Mouse (Mus musculus) liver, embryonic 11.5 days (tissue): ENCODE measurements at regions not wholly inside any gene's neighbourhood (a gene's known extent, or its start where the extent isn't known, plus 50 kb on each side); places are given as distances from the start of the nearest gene placed in this dataset.

Experiments used
- ATAC-seq: fragments of 200-750 bp; cut with Nextera tagmentation; replicated peaks from 2 replicates; pipeline ENCODE4 v1.8.0; 2017; ENCODE audit warnings: moderate number of reproducible peaks, mild to moderate bottlenecking, moderate TSS enrichment, moderate library complexity; ENCODE audit not compliant: low FRiP score
- DNase-seq: peaks from one replicate; pipeline ENCODE4 v3.0.0-alpha.2; 2017; ENCODE audit warnings: low spot score
- H3K27ac ChIP-seq: fragments of 300-500 bp; sonication (generic); 2 replicates; pipeline ENCODE4 v1.5.1; 2014; ENCODE audit warnings: mild to moderate bottlenecking, low read depth, low read length, control low read depth
- H3K27me3 ChIP-seq: fragments of 300-500 bp; sonication (generic); replicated peaks from 2 replicates; pipeline ENCODE4 v1.6.1; 2014; ENCODE audit warnings: low read length, mixed read lengths; ENCODE audit not compliant: control insufficient read depth, insufficient read depth
- H3K36me3 ChIP-seq: fragments of 300-500 bp; sonication (generic); 2 replicates; pipeline ENCODE4 v1.6.1; 2014; ENCODE audit warnings: mild to moderate bottlenecking, low read length, moderate library complexity, mixed read lengths; ENCODE audit not compliant: control insufficient read depth, insufficient read depth
- H3K4me1 ChIP-seq: fragments of 300-500 bp; sonication (generic); replicated peaks from 2 replicates; pipeline ENCODE4 v1.6.1; 2014; ENCODE audit warnings: low read length, mixed read lengths; ENCODE audit not compliant: control insufficient read depth, insufficient read depth
- H3K4me2 ChIP-seq: fragments of 300-500 bp; sonication (generic); 2 replicates; pipeline ENCODE4 v1.6.1; 2014; ENCODE audit warnings: mild to moderate bottlenecking, control low read depth, moderate library complexity
- H3K4me3 ChIP-seq: fragments of 300-500 bp; sonication (generic); 2 replicates; pipeline ENCODE4 v1.5.1; 2014; ENCODE audit warnings: low read depth, low read length, control low read depth
- H3K9ac ChIP-seq: fragments of 300-500 bp; sonication (generic); 2 replicates; pipeline ENCODE4 v1.6.1; 2014; ENCODE audit warnings: low read depth, low read length, control low read depth
- H3K9me3 ChIP-seq: fragments of 300-500 bp; sonication (generic); 2 replicates; pipeline ENCODE4 v1.6.1; 2016; ENCODE audit warnings: low read length, inconsistent platforms, mixed read lengths; ENCODE audit not compliant: control insufficient read depth
- WGBS: fragments of 180-500 bp; shearing (Covaris S2); extraction: QIAGEN DNeasy Blood & Tissue Kit; methylation state at CpG from one replicate; pipeline ENCODE4 v1.1.7; 2014; 5-methylcytosine and 5-hydroxymethylcytosine counted together

DNA sequence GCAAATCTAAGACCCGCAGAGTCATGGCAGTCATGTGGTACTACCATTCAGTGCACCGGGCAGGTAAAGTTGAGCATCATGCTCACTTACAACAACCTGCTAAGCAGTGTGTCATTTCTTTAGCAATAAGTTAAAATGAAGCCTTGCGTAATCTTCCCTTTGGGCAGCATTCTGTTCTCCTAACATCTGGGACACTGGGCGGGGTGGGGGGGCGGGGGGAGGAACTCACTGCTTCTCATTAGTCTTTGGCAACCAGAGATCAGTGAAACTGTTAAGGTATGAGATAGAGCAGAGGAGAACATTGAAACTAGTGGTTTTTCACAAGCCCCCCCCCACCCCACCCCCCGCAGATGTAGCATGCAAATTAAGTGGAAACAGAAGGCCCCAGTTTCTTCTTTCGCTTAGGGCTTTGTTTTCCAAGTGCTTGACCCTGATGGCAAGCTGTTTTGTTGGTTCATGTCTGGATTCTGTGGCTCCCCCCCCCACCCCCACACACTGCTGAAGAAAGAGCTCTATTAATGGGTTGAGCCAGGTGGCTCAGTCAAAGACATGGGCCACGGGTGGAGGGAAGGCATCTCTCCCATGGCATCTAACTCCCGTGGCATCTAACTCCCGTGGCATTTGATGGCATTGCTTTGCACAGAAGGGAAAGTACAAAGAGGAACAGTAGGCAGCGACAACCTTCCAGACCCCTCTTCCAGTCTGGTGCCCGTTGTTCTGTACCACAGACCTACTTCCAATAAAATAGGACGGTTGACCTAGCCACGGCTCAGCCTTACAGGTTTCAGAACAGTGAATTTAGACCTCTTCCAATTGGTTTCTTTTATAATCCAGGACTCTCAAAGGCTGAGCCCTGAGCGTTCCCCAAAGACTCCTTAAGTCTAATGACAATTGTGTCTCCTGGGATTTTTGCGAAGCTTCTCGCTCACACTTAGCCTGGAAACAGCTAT, 97.2 kb upstream of the Cpm start:
- Histone ChIP-seq H3K36me3 (no peaks in the 10 kb centered on the region), H3K9ac (no peak overlapping the region), H3K4me2 (no peak overlapping the region), H3K4me1 (no peaks in the 10 kb centered on the region), H3K9me3 (no peaks in the 10 kb centered on the region), H3K27ac (no peak overlapping the region), H3K27me3 (no peaks in the 10 kb centered on the region), H3K4me3 (no peak overlapping the region)
- DNase-seq: no peak
- no peak for ATAC-seq
- 83% methylated on average over 17 of the region's 17 CpGs for WGBS

DNA sequence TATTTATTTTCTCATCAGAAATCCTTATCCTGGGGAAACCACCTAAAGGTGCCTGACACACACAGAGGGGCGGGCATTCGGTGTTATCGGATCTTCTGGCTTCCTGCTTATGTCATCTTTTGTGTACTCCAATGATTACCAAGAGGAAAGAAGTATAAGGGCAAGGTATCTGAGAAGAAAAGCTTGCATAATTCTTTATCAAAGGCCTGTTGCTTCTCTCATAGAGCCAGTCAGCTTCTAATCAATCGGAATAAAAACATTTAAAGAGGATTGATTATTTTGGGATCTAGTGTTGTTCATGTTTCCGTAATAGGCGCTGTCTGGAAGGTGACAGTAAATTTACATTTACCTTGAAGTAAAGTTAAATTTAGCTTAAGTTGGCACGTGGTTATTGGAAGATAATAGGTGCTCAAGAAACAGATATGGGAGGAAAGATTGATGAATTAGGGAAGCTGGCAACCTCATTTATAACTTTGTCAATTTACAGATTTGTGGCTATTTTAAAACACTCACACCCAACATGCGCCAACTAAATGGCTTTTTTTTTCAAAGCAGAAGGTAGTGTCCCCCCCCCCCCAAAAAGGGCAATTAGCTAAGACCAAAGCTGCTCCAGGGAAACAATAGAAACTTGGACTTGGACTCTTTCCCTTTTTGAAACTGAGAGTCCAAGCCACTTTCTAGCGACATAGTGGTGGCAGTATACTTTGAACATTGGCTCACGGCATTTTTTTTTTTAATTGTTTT, 98.3 kb upstream of the Cpm start:
- Histone ChIP-seq H3K4me1 (no peaks in the 10 kb centered on the region), H3K9me3 (no peaks in the 10 kb centered on the region), H3K27me3 (no peaks in the 10 kb centered on the region), H3K4me3 (no peak overlapping the region), H3K9ac (no peak overlapping the region), H3K27ac (no peak overlapping the region), H3K4me2 (no peak overlapping the region), H3K36me3 (no peaks in the 10 kb centered on the region)
- DNase-seq (no peak), ATAC-seq (no peak)
- WGBS: 73% methylated on average over 10 of the region's 10 CpGs

DNA sequence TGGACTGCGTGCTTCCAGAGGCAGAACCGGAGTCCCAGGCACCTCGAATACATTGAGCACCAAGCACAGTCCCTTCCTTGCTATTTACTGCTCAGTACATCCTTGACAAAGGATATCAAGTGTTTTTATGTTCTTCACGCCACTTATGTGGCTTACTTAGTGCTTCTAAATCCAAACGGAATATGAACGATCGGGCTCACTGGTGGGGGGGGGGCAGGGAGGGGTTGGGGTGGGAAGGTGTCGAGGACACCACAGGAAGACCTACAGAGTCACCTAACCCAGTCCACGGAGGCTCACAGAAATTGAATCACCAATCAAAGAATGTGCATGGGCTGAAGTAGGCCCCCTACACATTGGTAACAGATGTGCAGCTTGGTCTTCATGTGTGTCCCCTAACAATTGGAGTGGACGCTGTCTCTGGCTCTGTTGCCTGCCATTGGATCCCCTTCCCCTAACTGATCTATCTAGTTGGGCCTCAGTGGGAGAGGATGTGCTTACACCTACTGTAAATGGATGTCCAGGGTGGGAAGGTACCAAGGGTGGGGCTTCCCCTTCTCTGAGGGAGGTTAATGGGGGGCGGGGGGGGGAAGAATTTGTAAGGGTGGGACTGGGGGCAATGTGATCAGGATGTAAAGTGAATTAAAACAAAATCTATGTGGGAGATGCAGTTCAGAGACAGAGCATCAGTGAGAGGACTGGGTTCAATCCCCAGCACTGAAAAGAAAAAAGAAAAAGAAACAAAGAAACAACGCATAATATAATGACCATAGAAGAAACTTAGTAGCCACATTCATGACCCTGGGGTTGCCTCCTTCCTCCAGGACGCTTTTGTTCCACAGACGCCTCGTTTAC, 99.1 kb upstream of the Cpm start:
- H3K4me1 ChIP-seq: no peaks in the 10 kb centered on the region
- no peak for ATAC-seq
- no peaks in the 10 kb centered on the region for H3K36me3 ChIP-seq
- H3K4me3 ChIP-seq: no peak overlapping the region
- H3K27me3 ChIP-seq: no peaks in the 10 kb centered on the region
- H3K9me3 ChIP-seq: no peaks in the 10 kb centered on the region
- H3K27ac ChIP-seq: no peak overlapping the region
- no peak overlapping the region for H3K4me2 ChIP-seq
- no peak for DNase-seq
- H3K9ac ChIP-seq: no peak overlapping the region
- 68% methylated on average over 15 of the region's 15 CpGs for whole genome bisulfite sequencing

DNA sequence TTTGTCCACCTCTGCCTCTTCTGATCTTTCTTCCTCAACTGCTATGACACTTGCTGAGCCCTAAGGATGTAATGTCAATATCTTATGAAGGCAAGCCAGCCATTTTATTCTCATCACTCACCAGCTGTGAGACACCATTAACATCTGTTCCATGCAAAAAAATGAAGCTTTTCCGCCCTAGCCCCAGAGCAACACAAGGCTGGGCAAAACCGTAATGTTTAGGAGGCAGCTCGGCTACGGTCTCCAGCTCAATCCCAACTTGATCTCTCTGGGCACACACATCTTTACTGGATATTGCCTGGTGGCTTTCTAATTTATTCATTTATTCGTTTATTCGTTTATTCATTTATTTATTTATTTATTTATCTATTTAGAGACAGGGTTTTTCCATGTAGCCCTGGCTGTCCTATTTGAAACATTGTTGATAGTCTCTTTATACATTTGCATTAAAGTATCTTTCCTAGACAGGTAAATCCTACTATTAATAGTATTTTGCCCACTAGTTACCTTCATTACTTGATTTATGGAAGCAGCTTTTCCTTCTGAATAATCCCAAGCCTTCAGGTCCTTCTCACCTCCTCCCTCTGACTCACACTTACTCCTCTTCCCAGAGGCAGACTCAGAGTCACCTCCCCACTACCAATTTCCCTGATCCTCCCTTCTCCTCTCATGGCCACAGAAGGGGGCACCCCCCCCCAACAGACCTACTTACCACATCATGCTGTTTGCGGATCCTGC, 99.9 kb upstream of the Cpm start:
- DNase-seq: no peak
- no peak overlapping the region for H3K4me2 ChIP-seq

DNA sequence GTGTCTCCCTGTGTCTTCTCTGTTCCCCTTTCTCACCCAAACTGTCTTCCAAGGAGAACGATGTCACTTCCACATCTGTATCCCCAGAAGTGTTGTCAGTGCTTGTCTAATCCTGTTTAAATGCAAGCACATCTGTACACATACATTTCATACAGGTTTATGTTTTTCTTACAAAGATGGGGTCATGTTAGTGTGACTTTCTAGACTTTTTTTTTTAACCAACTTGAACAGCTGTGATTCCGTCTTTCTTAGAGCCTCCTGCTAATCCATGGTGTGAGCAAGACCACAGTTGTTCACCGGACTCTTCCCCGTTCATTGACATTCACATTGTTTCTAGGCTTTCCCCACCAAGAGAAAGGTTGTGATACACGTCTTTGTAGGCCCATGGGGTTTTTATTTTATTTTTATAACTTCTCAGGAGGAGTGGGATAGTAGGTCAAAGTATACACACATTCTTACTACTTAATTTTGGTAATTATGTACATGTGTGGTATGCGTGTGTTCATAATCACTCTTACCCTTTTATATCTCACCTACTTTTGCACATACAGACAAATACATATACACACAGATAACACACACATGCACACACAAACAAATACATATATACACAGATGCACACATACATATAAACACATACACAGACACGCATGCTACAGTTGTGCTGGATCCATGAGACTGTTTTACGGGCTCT, 100.6 kb upstream of the Cpm start:
- H3K9me3 ChIP-seq: no peaks in the 10 kb centered on the region
- DNase-seq (no peak), ATAC-seq (no peak)
- H3K36me3 ChIP-seq: no peaks in the 10 kb centered on the region
- H3K4me1 ChIP-seq: no peaks in the 10 kb centered on the region
- H3K9ac ChIP-seq: no peak overlapping the region
- no peaks in the 10 kb centered on the region for H3K27me3 ChIP-seq
- H3K4me2 ChIP-seq: no peak overlapping the region
- WGBS: 87% methylated on average over 8 of the region's 8 CpGs
- H3K27ac ChIP-seq: no peak overlapping the region
- H3K4me3 ChIP-seq: no peak overlapping the region

More for the DNA sequence above, 99.9 kb upstream of the Cpm start:
- no peaks in the 10 kb centered on the region for H3K9me3 ChIP-seq
- H3K4me3 ChIP-seq: no peak overlapping the region
- H3K27me3 ChIP-seq: no peaks in the 10 kb centered on the region
- no peaks in the 10 kb centered on the region for H3K4me1 ChIP-seq
- no peak for ATAC-seq
- WGBS: 81% methylated on average over 7 of the region's 7 CpGs
- no peak overlapping the region for H3K9ac ChIP-seq
- no peaks in the 10 kb centered on the region for H3K36me3 ChIP-seq
- H3K27ac ChIP-seq: no peak overlapping the region

DNA sequence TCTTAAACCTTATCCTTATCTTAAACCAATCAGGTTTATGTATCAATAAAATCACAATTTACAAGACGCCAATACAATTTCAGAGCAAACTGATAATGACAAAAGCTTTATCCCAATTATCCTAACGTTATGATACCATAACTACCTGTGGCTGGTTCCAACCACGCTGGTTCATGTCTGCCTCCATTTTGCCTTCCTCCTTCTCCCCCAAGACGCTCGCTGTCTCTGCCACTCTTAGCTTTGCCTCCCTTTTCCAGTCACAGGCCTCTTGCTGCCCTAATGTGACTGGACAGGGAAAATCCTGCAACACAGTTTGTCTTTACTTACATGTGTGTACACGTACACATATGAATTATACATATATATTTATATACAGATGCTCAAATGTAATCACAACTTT, 101.3 kb upstream of the Cpm start:
- ATAC-seq: no peak
- H3K27me3 ChIP-seq: no peaks in the 10 kb centered on the region

DNA sequence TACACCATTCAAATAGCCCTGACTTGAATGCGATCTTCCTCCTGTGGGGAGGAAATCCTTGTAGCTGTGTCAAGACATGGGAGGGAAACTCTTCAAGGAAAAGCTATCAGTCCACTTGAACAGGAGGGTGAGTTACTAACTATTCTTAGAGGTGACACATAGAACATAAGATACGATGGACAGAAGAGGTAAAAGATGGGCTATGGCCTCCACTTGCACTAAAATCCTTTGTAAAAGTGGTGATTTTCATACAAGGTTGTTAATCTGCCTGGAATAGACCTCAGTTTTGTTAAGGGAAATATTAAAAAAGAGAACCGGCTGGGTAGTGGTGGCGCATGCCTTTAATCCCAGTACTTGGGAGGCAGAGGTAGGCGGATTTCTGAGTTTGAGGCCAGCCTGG, 102.1 kb upstream of the Cpm start:
- Histone ChIP-seq H3K9me3 (no peaks in the 10 kb centered on the region), H3K36me3 (no peaks in the 10 kb centered on the region), H3K27ac (no peak overlapping the region), H3K4me3 (no peak overlapping the region), H3K9ac (no peak overlapping the region), H3K4me1 (no peaks in the 10 kb centered on the region), H3K27me3 (no peaks in the 10 kb centered on the region), H3K4me2 (no peak overlapping the region)
- 87% methylated on average over 5 of the region's 5 CpGs for WGBS
- no peak for DNase-seq
- ATAC-seq: no peak

More for the DNA sequence above, 101.3 kb upstream of the Cpm start:
- 87% methylated on average over 6 of the region's 6 CpGs for WGBS
- Histone ChIP-seq H3K9me3 (no peaks in the 10 kb centered on the region), H3K9ac (no peak overlapping the region), H3K4me3 (no peak overlapping the region), H3K27ac (no peak overlapping the region), H3K36me3 (no peaks in the 10 kb centered on the region), H3K4me2 (no peak overlapping the region), H3K4me1 (no peaks in the 10 kb centered on the region)
- DNase-seq: no peak
